Mouse (Mus musculus) hindbrain, embryonic 14.5 days (tissue): Measurements from ENCODE around the gene Cyba. TPM values are rescaled to one million over a fixed set of nuclear protein-coding genes. Genes with fewer than 3 reads are reported as not detected.

Experiments
- ATAC-seq: fragments of 200-750 bp; cut with Nextera tagmentation; 2 replicates; pipeline ENCODE4 v1.8.0; 2017; ENCODE audit warnings: moderate number of reproducible peaks, mild to moderate bottlenecking, moderate TSS enrichment, moderate library complexity; ENCODE audit not compliant: low FRiP score
- DNase-seq: peaks from one replicate; pipeline ENCODE4 v3.0.0-alpha.2; 2015; ENCODE audit warnings: low spot score
- H3K27ac ChIP-seq: fragments of 300-500 bp; sonication (generic); 2 replicates; pipeline ENCODE4 v1.5.1; 2014; ENCODE audit warnings: mild to moderate bottlenecking, moderate library complexity
- H3K27me3 ChIP-seq: fragments of 300-500 bp; sonication (generic); 2 replicates; pipeline ENCODE4 v1.6.1; 2014; ENCODE audit warnings: mild to moderate bottlenecking, low read length, mixed read lengths; ENCODE audit not compliant: control insufficient read depth, insufficient read depth
- H3K36me3 ChIP-seq: fragments of 300-500 bp; sonication (generic); replicated peaks from 2 replicates; pipeline ENCODE4 v1.6.1; 2014; ENCODE audit not compliant: control insufficient read depth, insufficient read depth
- H3K4me1 ChIP-seq: fragments of 300-500 bp; sonication (generic); replicated peaks from 2 replicates; pipeline ENCODE4 v1.6.1; 2014; ENCODE audit warnings: antibody characterized with exemption, low read length, mixed read lengths; ENCODE audit not compliant: control insufficient read depth, insufficient read depth
- H3K4me2 ChIP-seq: fragments of 300-500 bp; sonication (generic); replicated peaks from 2 replicates; pipeline ENCODE4 v1.6.1; 2014; ENCODE audit warnings: mild to moderate bottlenecking, moderate library complexity
- H3K4me3 ChIP-seq: fragments of 300-500 bp; sonication (generic); replicated peaks from 2 replicates; pipeline ENCODE4 v1.5.1; 2014; ENCODE audit warnings: mild to moderate bottlenecking, low read length
- H3K9ac ChIP-seq: fragments of 300-500 bp; sonication (generic); 2 replicates; pipeline ENCODE4 v1.6.1; 2014
- H3K9me3 ChIP-seq: fragments of 300-500 bp; sonication (generic); 2 replicates; pipeline ENCODE4 v1.6.1; 2016; ENCODE audit warnings: low read length; ENCODE audit not compliant: control insufficient read depth
- WGBS: fragments of 180-500 bp; shearing (Covaris S2); extraction: QIAGEN DNeasy Blood & Tissue Kit; methylation state at CpG from one replicate; pipeline ENCODE4 v1.1.7; 2014; 5-methylcytosine and 5-hydroxymethylcytosine counted together
- polyA plus RNA-seq: library from polyadenylated mRNA; unstranded; fragments of >200 nt; fragmentation: Nextera tagmentation; extraction: Ambion mirVana; gene quantifications from 2 replicates; pipeline ENCODE4 v1.2.1, GENCODE M21; 2014

The Cyba gene
- polyA plus RNA-seq, 1 experiment from 2014 or later, result 44.3 TPM

DNA sequence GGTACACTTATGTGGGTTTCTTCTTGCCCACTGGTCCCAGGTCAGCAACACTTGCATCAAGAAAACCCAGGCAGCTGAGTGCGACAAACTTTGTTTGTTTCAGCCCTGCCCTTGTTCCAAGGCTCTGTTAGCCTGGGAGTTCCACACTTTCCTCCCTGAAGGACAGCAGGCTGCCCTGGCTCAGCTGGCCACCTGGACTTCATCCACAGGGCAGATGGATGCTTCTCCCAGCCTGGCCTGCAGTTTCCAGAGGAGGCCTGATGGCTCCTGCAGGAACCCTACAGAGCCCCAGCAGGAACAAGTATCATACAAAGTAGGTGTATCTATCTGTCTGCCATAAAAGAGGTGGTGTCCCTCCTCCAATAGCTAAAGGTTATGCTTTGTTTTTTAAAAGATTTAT, 8.6 kb upstream of the Cyba start:
- Histone ChIP-seq H3K4me3 (no peak overlapping the region), H3K36me3 (peaks cover 30% of the 10 kb centered on the region), H3K9ac (no peak overlapping the region), H3K27ac (no peak overlapping the region), H3K4me1 (peaks cover 23% of the 10 kb centered on the region), H3K4me2 (no peak overlapping the region), H3K27me3 (no peaks in the 10 kb centered on the region), H3K9me3 (no peaks in the 10 kb centered on the region)
- WGBS, result 100% methylated on average over 1 of the region's 1 CpGs
- DNase-seq (no peak), ATAC-seq (no peak)

- H3K27ac ChIP-seq, result no peak overlapping the region
- WGBS, result 96% methylated on average over 16 of the region's 16 CpGs
- H3K27me3 ChIP-seq, result no peaks in the 10 kb centered on the region
- H3K9me3 ChIP-seq, result no peaks in the 10 kb centered on the region
- H3K4me2 ChIP-seq, result no peak overlapping the region
- no peak overlapping the region for H3K4me3 ChIP-seq
- H3K36me3 ChIP-seq, result peaks cover 49% of the 10 kb centered on the region
- no peak for ATAC-seq
- H3K9ac ChIP-seq, result no peak overlapping the region
- H3K4me1 ChIP-seq, result peaks cover 10% of the 10 kb centered on the region; the same call in 1 of the 2 replicates
- no peak for DNase-seq
These were observed 6.6 kb upstream of the Cyba start for GRCm38 (mm10) chr8:122439336-122439735.

- Histone ChIP-seq H3K4me2 (no peak overlapping the region), H3K27ac (no peak overlapping the region), H3K27me3 (peaks cover 3% of the 10 kb centered on the region; the same call in 1 of the 2 replicates), H3K4me3 (no peak overlapping the region), H3K4me1 (peaks cover 10% of the 10 kb centered on the region; the same call in 1 of the 2 replicates), H3K9ac (no peak overlapping the region), H3K36me3 (peaks cover 61% of the 10 kb centered on the region), H3K9me3 (no peaks in the 10 kb centered on the region)
- 94% methylated on average over 13 of the region's 13 CpGs for WGBS
- ATAC-seq, result no peak
- no peak for DNase-seq
These were observed 5.1 kb upstream of the Cyba start for GRCm38 (mm10) chr8:122437708-122438331.

DNA sequence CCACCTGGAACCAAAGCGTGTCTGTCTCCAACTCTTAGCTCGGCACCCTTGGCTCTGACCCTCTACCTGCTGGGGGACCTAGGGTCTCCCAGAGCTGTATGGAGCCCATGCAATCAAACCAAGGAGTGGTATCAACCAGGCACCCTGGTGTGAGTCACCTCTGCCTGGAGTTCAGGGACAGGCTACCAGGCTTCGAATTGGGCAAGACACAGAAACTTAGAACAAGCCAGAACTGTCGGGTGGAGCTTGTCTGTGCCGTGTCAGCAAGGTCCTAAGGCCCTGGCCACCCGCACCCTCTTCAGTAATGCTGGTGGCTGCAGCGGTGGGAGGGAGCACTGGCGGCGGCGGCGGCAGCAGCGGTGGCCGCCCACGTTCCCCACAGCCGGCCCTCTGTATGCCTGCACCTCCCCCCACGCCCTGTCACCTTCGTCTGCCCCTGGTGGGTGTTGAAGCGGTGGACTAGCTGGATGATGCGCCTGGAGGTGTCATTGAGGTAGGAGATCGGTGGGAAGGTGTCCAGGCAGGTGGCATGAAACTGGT, 3.9 kb upstream of the Cyba start:
- peaks cover 6% of the 10 kb centered on the region; the same call in 1 of the 2 replicates for H3K27me3 ChIP-seq
- peaks cover 61% of the 10 kb centered on the region for H3K36me3 ChIP-seq
- ATAC-seq (no peak), DNase-seq (no peak)
- H3K4me2 ChIP-seq, result no peak overlapping the region
- peaks cover 6% of the 10 kb centered on the region for H3K4me1 ChIP-seq
- H3K27ac ChIP-seq, result no peak overlapping the region
- 90% methylated on average over 14 of the region's 20 CpGs for WGBS
- no peak overlapping the region for H3K4me3 ChIP-seq
- H3K9ac ChIP-seq, result no peak overlapping the region
- no peaks in the 10 kb centered on the region for H3K9me3 ChIP-seq

DNA sequence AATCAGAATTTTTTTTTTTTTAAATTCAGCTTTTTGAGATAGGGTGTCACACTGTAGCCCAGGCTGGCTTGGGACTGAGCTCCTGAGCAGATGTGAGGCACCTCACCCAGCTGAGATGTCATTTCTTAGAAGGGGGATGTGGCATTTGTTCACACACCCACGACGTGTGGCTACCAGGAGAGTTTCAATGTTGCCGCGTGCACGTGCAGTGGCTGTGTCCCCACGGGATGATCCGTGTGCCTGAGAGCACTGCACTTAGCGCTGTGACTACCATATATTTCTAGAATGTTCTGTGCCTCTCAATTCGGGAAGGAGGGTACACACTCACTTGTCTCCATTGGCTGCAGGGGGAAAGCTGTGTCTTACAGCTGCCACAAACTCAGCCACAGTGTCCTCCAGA, 3.4 kb upstream of the Cyba start:
- Histone ChIP-seq H3K9me3 (no peaks in the 10 kb centered on the region), H3K27ac (no peak overlapping the region), H3K4me1 (peaks cover 9% of the 10 kb centered on the region), H3K36me3 (peaks cover 61% of the 10 kb centered on the region), H3K9ac (no peak overlapping the region), H3K27me3 (peaks cover 6% of the 10 kb centered on the region; the same call in 1 of the 2 replicates), H3K4me3 (no peak overlapping the region), H3K4me2 (no peak overlapping the region)
- DNase-seq, result no peak
- WGBS, result 95% methylated on average over 9 of the region's 9 CpGs
- ATAC-seq, result no peak

GRCm38 (mm10) chr8:122435375-122435774, 2.6 kb upstream of the Cyba start:
- no peak overlapping the region for H3K9ac ChIP-seq
- peaks cover 6% of the 10 kb centered on the region; the same call in 1 of the 2 replicates for H3K27me3 ChIP-seq
- H3K27ac ChIP-seq, result no peak overlapping the region
- no peak overlapping the region for H3K4me2 ChIP-seq
- WGBS, result 93% methylated on average over 6 of the region's 6 CpGs
- H3K9me3 ChIP-seq, result no peaks in the 10 kb centered on the region
- no peak overlapping the region for H3K4me3 ChIP-seq
- DNase-seq (no peak), ATAC-seq (no peak)
- peaks cover 61% of the 10 kb centered on the region for H3K36me3 ChIP-seq
- peaks cover 9% of the 10 kb centered on the region for H3K4me1 ChIP-seq

- Histone ChIP-seq H3K4me2 (no peak overlapping the region; the same call in 1 of the 2 replicates), H3K36me3 (peaks cover 50% of the 10 kb centered on the region), H3K4me3 (no peak overlapping the region), H3K9ac (no peak overlapping the region), H3K9me3 (no peaks in the 10 kb centered on the region), H3K27ac (no peak overlapping the region), H3K27me3 (peaks cover 6% of the 10 kb centered on the region; the same call in 1 of the 2 replicates), H3K4me1 (peaks cover 9% of the 10 kb centered on the region)
- WGBS, result 76% methylated on average over 11 of the region's 11 CpGs
- ATAC-seq (no peak), DNase-seq (no peak)
These were observed 657 bp upstream of the Cyba start for GRCm38 (mm10) chr8:122433269-122433905.

- H3K4me3 ChIP-seq, result peak overlapping the region; percentile 30
- no peak for DNase-seq
- H3K36me3 ChIP-seq, result peaks cover 36% of the 10 kb centered on the region
- peak overlapping the region; percentile 46 for H3K9ac ChIP-seq
- no peak overlapping the region for H3K27ac ChIP-seq
- H3K4me2 ChIP-seq, result peak overlapping the region; percentile 52
- peaks cover 9% of the 10 kb centered on the region for H3K4me1 ChIP-seq
- WGBS, result 44% methylated on average over 18 of the region's 18 CpGs
- H3K9me3 ChIP-seq, result no peaks in the 10 kb centered on the region
- ATAC-seq, result no peak
- peaks cover 6% of the 10 kb centered on the region; the same call in 1 of the 2 replicates for H3K27me3 ChIP-seq
These were observed 862 bp downstream of the Cyba start for GRCm38 (mm10) chr8:122431694-122432442.

DNA sequence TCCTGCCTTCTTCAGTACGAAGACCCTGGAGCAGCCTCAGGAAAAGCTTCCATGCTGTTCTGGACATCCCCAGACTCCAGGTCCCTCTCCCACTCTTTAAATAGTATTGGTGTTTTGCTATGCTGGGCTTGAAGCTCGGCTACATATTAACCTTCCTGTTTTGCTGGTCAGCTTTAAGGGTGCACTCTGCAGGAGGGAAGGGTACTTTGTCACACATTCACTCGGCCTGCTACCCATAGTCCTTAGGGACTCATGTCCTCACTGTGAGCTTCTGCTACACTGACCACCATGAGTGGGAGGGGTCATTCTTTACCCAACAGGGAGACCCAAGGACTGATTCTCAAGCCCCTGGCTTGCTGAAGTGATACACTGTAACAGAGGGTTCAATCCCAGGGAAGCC, 2.1 kb downstream of the Cyba start:
- 78% methylated on average over 3 of the region's 3 CpGs for WGBS

More for the DNA sequence above, 2.1 kb downstream of the Cyba start:
- DNase-seq, result no peak
- H3K4me3 ChIP-seq, result no peak overlapping the region
- no peak overlapping the region for H3K9ac ChIP-seq
- H3K4me2 ChIP-seq, result no peak overlapping the region
- ATAC-seq, result no peak
- no peaks in the 10 kb centered on the region for H3K9me3 ChIP-seq
- peaks cover 6% of the 10 kb centered on the region; the same call in 1 of the 2 replicates for H3K27me3 ChIP-seq
- H3K36me3 ChIP-seq, result peaks cover 24% of the 10 kb centered on the region
- H3K27ac ChIP-seq, result no peak overlapping the region
- H3K4me1 ChIP-seq, result peaks cover 9% of the 10 kb centered on the region
